9 mouse cellular contexts compared by ENCODE assay signal in genomic region chr17:29548994-29549393, GRCm38 (mm10). TPM values are rescaled to one million over a fixed set of nuclear protein-coding genes. Genes with fewer than 3 reads are reported as not detected.
A peak's percentile ranks its signal among the peaks of the same experiment; 100 is the strongest.
DNase-seq lines count a peak whose midpoint lies in the region; ATAC-seq and TF ChIP-seq lines count a peak whose summit lies in the region.
"Had no signal": no experiment of that assay in that cellular context is flagged by ENCODE, and none has a peak within 500 bp of the region (broad histone marks: within the 10 kb centered on the region; RNA-seq: fewer than 3 reads in every experiment).

No protein-coding gene starts in this region.

- no peaks in the 10 kb centered on the region for H3K27me3 ChIP-seq in lung, embryonic 15.5 days
- no peaks in the 10 kb centered on the region for H3K27me3 ChIP-seq in forebrain, embryonic 14.5 days (replicated peaks; ENCODE audit: control insufficient read depth, insufficient read depth, low read length)
- H3K27me3 ChIP-seq in liver, embryonic 13.5 days = no peaks in the 10 kb centered on the region
- H3K27me3 ChIP-seq in stomach, embryonic 15.5 days (replicated peaks) = no peaks in the 10 kb centered on the region
- H3K27me3 ChIP-seq in cerebellum, adult 2 months (ENCODE audit: control insufficient read depth, insufficient read depth, low read length) = no peaks in the 10 kb centered on the region

- 46% methylated on average over 8 of the region's 8 CpGs for WGBS in lung, embryonic 15.5 days
- 53% methylated on average over 8 of the region's 8 CpGs for WGBS in forebrain, embryonic 14.5 days
- 26% methylated on average over 8 of the region's 8 CpGs for WGBS in liver, embryonic 13.5 days (ENCODE audit: insufficient replicate concordance)
- WGBS in stomach, embryonic 15.5 days = 45% methylated on average over 8 of the region's 8 CpGs
- 44% methylated on average over 8 of the region's 8 CpGs for WGBS in cerebellum, adult 2 months

- no peak for ATAC-seq in lung, embryonic 15.5 days (ENCODE audit: borderline replicate concordance, extremely low read depth, low FRiP score, low TSS enrichment)
- ATAC-seq in forebrain, embryonic 14.5 days = peak; percentile 33; the same call in 1 of the 2 replicates
- ATAC-seq in liver, embryonic 13.5 days (ENCODE audit: low read depth) = no peak
- ATAC-seq in stomach, embryonic 15.5 days (ENCODE audit: insufficient read depth, low FRiP score, low read depth) = no peak

- no peak for TF ChIP-seq POLR2A in cerebellum, adult 2 months (IDR thresholded peaks at IDR 0.05; ENCODE audit: borderline replicate concordance, insufficient read depth, low read length)

- DNase-seq in lung, postnatal 14 days = no peak
- no peak for DNase-seq in forebrain, embryonic 14.5 days (ENCODE audit: low spot score)
- DNase-seq in liver, embryonic 13.5 days = no peak
- DNase-seq in cerebellum, adult 2 months = no peak
- DNase-seq in thymus, postnatal 14 days = no peak
- DNase-seq in embryo, embryonic 10 days (ENCODE audit: low spot score) = no peak

- peak overlapping the region; percentile 88 for H3K4me3 ChIP-seq in lung, embryonic 15.5 days
- no peak overlapping the region for H3K4me3 ChIP-seq in forebrain, embryonic 14.5 days (ENCODE audit: low read depth, low read length)
- peak overlapping the region; percentile 91 for H3K4me3 ChIP-seq in liver, embryonic 13.5 days (replicated peaks)
- H3K4me3 ChIP-seq in stomach, embryonic 15.5 days (replicated peaks) = peak overlapping the region; percentile 94; the same call in 1 of the 2 replicates
- no peak overlapping the region for H3K4me3 ChIP-seq in cerebellum, adult 2 months (replicated peaks; ENCODE audit: insufficient read depth, low read depth, low read length)

- H3K27ac ChIP-seq in lung, embryonic 15.5 days = no peak overlapping the region
- no peak overlapping the region for H3K27ac ChIP-seq in forebrain, embryonic 14.5 days (ENCODE audit: low read depth, low read length)
- no peak overlapping the region for H3K27ac ChIP-seq in liver, embryonic 13.5 days
- H3K27ac ChIP-seq in stomach, embryonic 15.5 days = no peak overlapping the region
- H3K27ac ChIP-seq in cerebellum, adult 2 months (ENCODE audit: insufficient read depth, low read length) = no peak overlapping the region

- peaks cover 22% of the 10 kb centered on the region for H3K4me1 ChIP-seq in lung, embryonic 15.5 days
- peaks cover 13% of the 10 kb centered on the region for H3K4me1 ChIP-seq in forebrain, embryonic 14.5 days (ENCODE audit: control insufficient read depth, insufficient read depth, low read length)
- peaks cover 42% of the 10 kb centered on the region for H3K4me1 ChIP-seq in liver, embryonic 13.5 days (replicated peaks)
- H3K4me1 ChIP-seq in stomach, embryonic 15.5 days = peaks cover 15% of the 10 kb centered on the region
- H3K4me1 ChIP-seq in cerebellum, adult 2 months (ENCODE audit: control insufficient read depth, insufficient read depth, low read length) = no peaks in the 10 kb centered on the region

- no peaks in the 10 kb centered on the region for H3K36me3 ChIP-seq in lung, embryonic 15.5 days
- H3K36me3 ChIP-seq in forebrain, embryonic 14.5 days (ENCODE audit: control insufficient read depth, insufficient read depth, low read length) = no peaks in the 10 kb centered on the region
- H3K36me3 ChIP-seq in liver, embryonic 13.5 days = no peaks in the 10 kb centered on the region
- H3K36me3 ChIP-seq in stomach, embryonic 15.5 days = no peaks in the 10 kb centered on the region

- peak overlapping the region; percentile 88 for H3K4me2 ChIP-seq in lung, embryonic 15.5 days
- peak overlapping the region; percentile 98 for H3K4me2 ChIP-seq in forebrain, embryonic 14.5 days (ENCODE audit: low read length)
- H3K4me2 ChIP-seq in liver, embryonic 13.5 days = peak overlapping the region; percentile 97
- peak overlapping the region; percentile 90 for H3K4me2 ChIP-seq in stomach, embryonic 15.5 days

- H3K9ac ChIP-seq in lung, embryonic 15.5 days = no peak overlapping the region
- H3K9ac ChIP-seq in forebrain, embryonic 14.5 days (ENCODE audit: low read length) = no peak overlapping the region
- no peak overlapping the region for H3K9ac ChIP-seq in liver, embryonic 13.5 days
- H3K9ac ChIP-seq in stomach, embryonic 15.5 days = no peak overlapping the region

- no peaks in the 10 kb centered on the region for H3K9me3 ChIP-seq in lung, embryonic 15.5 days
- no peaks in the 10 kb centered on the region for H3K9me3 ChIP-seq in forebrain, embryonic 14.5 days (replicated peaks; ENCODE audit: control insufficient read depth, low read length)
- no peaks in the 10 kb centered on the region for H3K9me3 ChIP-seq in liver, embryonic 13.5 days (replicated peaks)
- H3K9me3 ChIP-seq in stomach, embryonic 15.5 days = no peaks in the 10 kb centered on the region

- no peak for TF ChIP-seq CTCF in cerebellum, adult 2 months (IDR thresholded peaks at IDR 0.05; ENCODE audit: borderline replicate concordance, insufficient read depth, low read depth, low read length)

RNA-seq across cellular contexts. Expression of gene Gm17657, which starts 0.4 kb away (rescaled TPM):
- not detected in 2 replicates for polyA plus RNA-seq in lung, embryonic 15.5 days (2015; fragmentation: Nextera tagmentation; extraction: Ambion mirVana)
- not detected in 2 replicates for polyA plus RNA-seq in forebrain, embryonic 14.5 days (2014; fragmentation: Nextera tagmentation; extraction: Ambion mirVana)
- polyA plus RNA-seq in liver, embryonic 13.5 days (2015; fragmentation: Nextera tagmentation; extraction: Ambion mirVana) = not detected in 2 replicates
- not detected in 2 replicates for polyA plus RNA-seq in stomach, embryonic 15.5 days (2015; fragmentation: Nextera tagmentation; extraction: Ambion mirVana)
- polyA plus RNA-seq in cerebellum, adult 2 months (2012; rRNA removed) = not detected in 2 replicates
- polyA plus RNA-seq: erythroblast, embryonic 14.5 days had no signal

RNA-seq across cellular contexts. Expression of gene Tbc1d22b, which starts 0.6 kb away (rescaled TPM):
- polyA plus RNA-seq in lung, embryonic 15.5 days (2015; fragmentation: Nextera tagmentation; extraction: Ambion mirVana) = 14.8 and 15.6 TPM in 2 replicates
- polyA plus RNA-seq in forebrain, embryonic 14.5 days (2014; fragmentation: Nextera tagmentation; extraction: Ambion mirVana) = 18.4 and 21.3 TPM in 2 replicates
- polyA plus RNA-seq in liver, embryonic 13.5 days (2015; fragmentation: Nextera tagmentation; extraction: Ambion mirVana) = 3.2 and 4.9 TPM in 2 replicates
- polyA plus RNA-seq in stomach, embryonic 15.5 days (2015; fragmentation: Nextera tagmentation; extraction: Ambion mirVana) = 12.2 and 14.8 TPM in 2 replicates
- 37.4 and 37.7 TPM in 2 replicates for polyA plus RNA-seq in cerebellum, adult 2 months (2012; rRNA removed)

RNA-seq across cellular contexts. Expression of gene Tmem217, which starts 3.2 kb away (rescaled TPM):
- 0.75 and 1.4 TPM in 2 replicates for polyA plus RNA-seq in lung, embryonic 15.5 days (2015; fragmentation: Nextera tagmentation; extraction: Ambion mirVana)
- 0.25 TPM in 1 of 2 replicates, not detected in the other for polyA plus RNA-seq in forebrain, embryonic 14.5 days (2014; fragmentation: Nextera tagmentation; extraction: Ambion mirVana)
- polyA plus RNA-seq in liver, embryonic 13.5 days (2015; fragmentation: Nextera tagmentation; extraction: Ambion mirVana) = 0.23 TPM in 2 replicates
- 0.93 and 1.3 TPM in 2 replicates for polyA plus RNA-seq in stomach, embryonic 15.5 days (2015; fragmentation: Nextera tagmentation; extraction: Ambion mirVana)
- polyA plus RNA-seq in cerebellum, adult 2 months (2012; rRNA removed) = 0.76 and 1.2 TPM in 2 replicates
- polyA plus RNA-seq: erythroblast, embryonic 14.5 days had no signal

RNA-seq across cellular contexts. Expression of gene Pim1, which starts 58.4 kb away (rescaled TPM):
- 16.3 and 17.2 TPM in 2 replicates for polyA plus RNA-seq in lung, embryonic 15.5 days (2015; fragmentation: Nextera tagmentation; extraction: Ambion mirVana)
- 11.4 and 15.7 TPM in 2 replicates for polyA plus RNA-seq in forebrain, embryonic 14.5 days (2014; fragmentation: Nextera tagmentation; extraction: Ambion mirVana)
- 105 and 110 TPM in 2 replicates for polyA plus RNA-seq in liver, embryonic 13.5 days (2015; fragmentation: Nextera tagmentation; extraction: Ambion mirVana)
- polyA plus RNA-seq in stomach, embryonic 15.5 days (2015; fragmentation: Nextera tagmentation; extraction: Ambion mirVana) = 11.5 and 20.9 TPM in 2 replicates
- 10.5 and 10.9 TPM in 2 replicates for polyA plus RNA-seq in cerebellum, adult 2 months (2012; rRNA removed)

Comparison
In these comparisons a context has a peak if more than half of its experiments do, and no peak if none do; other contexts are left out.
1. H3K4me3 ChIP-seq: peak in lung, embryonic 15.5 days (single experiment), liver, embryonic 13.5 days (single experiment) and stomach, embryonic 15.5 days (single experiment); none in forebrain, embryonic 14.5 days (single experiment) and cerebellum, adult 2 months (single experiment).
2. Peak in every context shown above with its lines, with median percentiles within 50 percentile points of each other: H3K4me2 ChIP-seq.